Comparison of ENCODE assay signal across 7 mouse cellular contexts in genomic region chr16:92695200-92695921, GRCm38 (mm10).
A peak's percentile ranks its signal among the peaks of the same experiment; 100 is the strongest.
DNase-seq lines count a peak whose midpoint lies in the region; ATAC-seq and TF ChIP-seq lines count a peak whose summit lies in the region.

No protein-coding gene starts in this region.

- H3K27ac ChIP-seq in bone marrow macrophage, adult 2 months (ENCODE audit: insufficient read depth, low read depth, low read length) = no peak overlapping the region
- no peak overlapping the region for H3K27ac ChIP-seq in heart, embryonic 14.5 days (replicated peaks in 1 of 2; ENCODE audit: control insufficient read depth in 1 of 2, insufficient read depth in 1 of 2, low read depth in 2 of 2, low read length in 2 of 2)
- no peak overlapping the region for H3K27ac ChIP-seq in limb, embryonic 12.5 days
- no peak overlapping the region for H3K27ac ChIP-seq in midbrain, postnatal 0 days (ENCODE audit: low read depth, low read length)

- TF ChIP-seq POLR2A in bone marrow macrophage, adult 2 months (IDR thresholded peaks at IDR 0.05; ENCODE audit: borderline replicate concordance, low read depth, low read length) = no peak

- no peaks in the 10 kb centered on the region for H3K36me3 ChIP-seq in heart, embryonic 14.5 days (ENCODE audit: control insufficient read depth, insufficient read depth, low read length)
- H3K36me3 ChIP-seq in limb, embryonic 12.5 days = no peaks in the 10 kb centered on the region
- H3K36me3 ChIP-seq in midbrain, postnatal 0 days (ENCODE audit: insufficient read depth, low read length) = no peaks in the 10 kb centered on the region

- DNase-seq in right cerebral cortex, postnatal 25 days = peak; percentile 21
- DNase-seq in right cerebral cortex, postnatal 10 days (ENCODE audit: low spot score in 2 of 2) = no peak
- no peak for DNase-seq in midbrain, postnatal 0 days (ENCODE audit: low spot score)
- no peak for DNase-seq in left cerebral cortex, postnatal 4 days

- peaks cover 38% of the 10 kb centered on the region for H3K4me1 ChIP-seq in bone marrow macrophage, adult 2 months (ENCODE audit: control insufficient read depth, insufficient read depth, low read length)
- H3K4me1 ChIP-seq in heart, embryonic 14.5 days (ENCODE audit: control insufficient read depth in 2 of 2, insufficient read depth in 2 of 2, low read length in 2 of 2) = peaks cover 2 to 28% of the 10 kb centered on the region in 2 experiments; a peak in 3 of 4 replicates
- peaks cover 39% of the 10 kb centered on the region for H3K4me1 ChIP-seq in limb, embryonic 12.5 days (replicated peaks)
- no peaks in the 10 kb centered on the region; the same call in 1 of the 2 replicates for H3K4me1 ChIP-seq in midbrain, postnatal 0 days (ENCODE audit: insufficient read depth, low read length)

- no peaks in the 10 kb centered on the region for H3K9me3 ChIP-seq in heart, embryonic 14.5 days (ENCODE audit: control insufficient read depth, low read length)
- no peaks in the 10 kb centered on the region for H3K9me3 ChIP-seq in limb, embryonic 12.5 days
- no peaks in the 10 kb centered on the region for H3K9me3 ChIP-seq in midbrain, postnatal 0 days (ENCODE audit: low read length)

- under 1% methylated on average over 43 of the region's 43 CpGs for whole genome bisulfite sequencing in heart, embryonic 14.5 days
- WGBS in limb, embryonic 12.5 days = under 1% methylated on average over 43 of the region's 43 CpGs
- WGBS in midbrain, postnatal 0 days = under 1% methylated on average over 43 of the region's 43 CpGs

- no peak for ATAC-seq in heart, embryonic 14.5 days (ENCODE audit: insufficient number of reproducible peaks, insufficient read depth, low FRiP score, low read depth)
- ATAC-seq in limb, embryonic 12.5 days (ENCODE audit: insufficient number of reproducible peaks, insufficient read depth, low FRiP score, low TSS enrichment, low read depth) = no peak
- no peak for ATAC-seq in midbrain, postnatal 0 days (ENCODE audit: low FRiP score)

- H3K4me3 ChIP-seq in bone marrow macrophage, adult 2 months (ENCODE audit: insufficient read depth, low read length) = peak overlapping the region; percentile 41
- peak overlapping the region; percentile 22 to 34 for H3K4me3 ChIP-seq in heart, embryonic 14.5 days (ENCODE audit: control insufficient read depth in 1 of 2, insufficient read depth in 1 of 2, low read depth in 1 of 2, low read length in 2 of 2)
- H3K4me3 ChIP-seq in limb, embryonic 12.5 days (replicated peaks) = peak overlapping the region; percentile 51
- peak overlapping the region; percentile 18 for H3K4me3 ChIP-seq in midbrain, postnatal 0 days (ENCODE audit: low read depth, low read length)

- peak overlapping the region; percentile 55 for H3K4me2 ChIP-seq in heart, embryonic 14.5 days (ENCODE audit: low read length)
- peak overlapping the region; percentile 87 for H3K4me2 ChIP-seq in limb, embryonic 12.5 days
- peak overlapping the region; percentile 30 for H3K4me2 ChIP-seq in midbrain, postnatal 0 days (ENCODE audit: low read depth, low read length, poor library complexity, severe bottlenecking)

- intact Hi-C loops in left cerebral cortex, postnatal 4 days (cut with DNase I) = loop anchor here (5.0 kb wide), 1 partner anchor 597 kb away; no protein-coding TSS in a partner anchor

- H3K9ac ChIP-seq in heart, embryonic 14.5 days (ENCODE audit: low read length) = no peak overlapping the region; the same call in 1 of the 2 replicates
- H3K9ac ChIP-seq in limb, embryonic 12.5 days (replicated peaks) = peak overlapping the region; percentile 59
- H3K9ac ChIP-seq in midbrain, postnatal 0 days (replicated peaks; ENCODE audit: low read length, poor library complexity, severe bottlenecking) = no peak overlapping the region

- no peak for TF ChIP-seq CTCF in bone marrow macrophage, adult 2 months (IDR thresholded peaks at IDR 0.05; ENCODE audit: low read depth, low read length)
- no peak for TF ChIP-seq CTCF in midbrain, postnatal 0 days (IDR thresholded peaks at IDR 0.05)

- H3K27me3 ChIP-seq in heart, embryonic 14.5 days (ENCODE audit: control insufficient read depth, insufficient read depth, low read length) = peaks cover 64% of the 10 kb centered on the region
- H3K27me3 ChIP-seq in limb, embryonic 12.5 days = peaks cover 68% of the 10 kb centered on the region
- H3K27me3 ChIP-seq in midbrain, postnatal 0 days (ENCODE audit: insufficient read depth, low read length) = peaks cover 79% of the 10 kb centered on the region

Comparison
In these comparisons a context has a peak if more than half of its experiments do, and no peak if none do; other contexts are left out.
1. H3K4me2 ChIP-seq: peak in every context shown above with its lines; median percentile 87 in limb, embryonic 12.5 days; 55 in heart, embryonic 14.5 days; 30 in midbrain, postnatal 0 days.